Mouse (Mus musculus) ES-E14 (cell line): Measurements from ENCODE around the gene Midn. TPM values are rescaled to one million over a fixed set of nuclear protein-coding genes. Genes with fewer than 3 reads are reported as not detected.

Experiments used
- DNase-seq: peaks from one replicate; pipeline ENCODE4 v3.0.0-alpha.2; 2013; ENCODE audit warnings: low read depth, low spot score
- H3K27ac ChIP-seq: 2 replicates; pipeline ENCODE4 v1.5.1; 2012; ENCODE audit warnings: low read depth, mild to moderate bottlenecking, low read length, moderate library complexity, mixed read lengths; ENCODE audit not compliant: poor library complexity, insufficient read depth, severe bottlenecking
- H3K36me3 ChIP-seq: 2 replicates; pipeline ENCODE4 v1.6.1; 2012; ENCODE audit warnings: mild to moderate bottlenecking, low read length, moderate library complexity, mixed read lengths; ENCODE audit not compliant: control insufficient read depth, poor library complexity, insufficient read depth, severe bottlenecking
- H3K4me1 ChIP-seq, 2 experiments: fragments of 150-350 bp in 1 of 2; sonication (generic) in 1 of 2; 2 replicates each; pipeline ENCODE4 v1.6.1; 2012; ENCODE audit warnings: low read length in 2 of 2, mild to moderate bottlenecking in 1 of 2, mixed read lengths in 1 of 2; ENCODE audit not compliant: control insufficient read depth in 2 of 2, insufficient read depth in 2 of 2, poor library complexity in 1 of 2
- H3K4me3 ChIP-seq, 2 experiments: fragments of 150-350 bp in 1 of 2; sonication (generic) in 1 of 2; 2 replicates each; pipeline ENCODE4 v1.5.1; 2012; ENCODE audit warnings: low read length in 2 of 2, low read depth in 1 of 2, mild to moderate bottlenecking in 1 of 2, mixed read lengths in 1 of 2; ENCODE audit not compliant: insufficient read depth in 1 of 2, poor library complexity in 1 of 2, severe bottlenecking in 1 of 2
- H3K9ac ChIP-seq: 2 replicates; pipeline ENCODE4 v1.6.1; 2012; ENCODE audit warnings: low read depth, mild to moderate bottlenecking, low read length, mixed read lengths; ENCODE audit not compliant: poor library complexity, insufficient read depth, severe bottlenecking
- H3K9me3 ChIP-seq: fragments of 150-350 bp; sonication (generic); 2 replicates; pipeline ENCODE4 v1.6.1; 2012; ENCODE audit warnings: low read depth, mild to moderate bottlenecking, low read length; ENCODE audit not compliant: control insufficient read depth, insufficient read depth
- CHD2 ChIP-seq: IDR thresholded peaks from 2 replicates; pipeline ENCODE4 v1.6.1; 2014; ENCODE audit warnings: mild to moderate bottlenecking, low read depth, low read length, inconsistent platforms
- HCFC1 ChIP-seq: IDR thresholded peaks from 2 replicates; pipeline ENCODE4 v1.6.1; 2012; ENCODE audit warnings: low read length, inconsistent platforms, borderline replicate concordance; ENCODE audit not compliant: insufficient read depth
- MAFK ChIP-seq: IDR thresholded peaks from 2 replicates; pipeline ENCODE4 v1.6.1; 2014; ENCODE audit warnings: mild to moderate bottlenecking, low read depth, low read length, inconsistent platforms; ENCODE audit not compliant: insufficient read depth
- ZC3H11A ChIP-seq: IDR thresholded peaks from 2 replicates; pipeline ENCODE4 v1.6.1; 2012; ENCODE audit warnings: low read depth, mild to moderate bottlenecking, inconsistent platforms, low read length, borderline replicate concordance
- ZNF384 ChIP-seq: IDR thresholded peaks from 2 replicates; pipeline ENCODE4 v1.6.1; 2012; ENCODE audit warnings: low read depth, low read length, inconsistent platforms
- in situ Hi-C, 2 experiments: fragments of 600-800 bp; cut with MboI; formaldehyde crosslinking; loops; one replicate each; pipeline ENCODE4 v1.15.1; 2025; ENCODE audit warnings: low sequenced_read_pairs in 2 of 2, inconsistent platforms in 1 of 2; ENCODE audit not compliant: unreplicated experiment in 2 of 2
- total RNA-seq: library from RNA; depleted of rRNA; stranded (reverse); fragments of 300-350 nt; gene quantifications from 2 replicates; pipeline ENCODE4 v1.2.3, GENCODE M21; 2012

The Midn gene
- total RNA-seq, 1 experiment, result 38.3 TPM

DNA sequence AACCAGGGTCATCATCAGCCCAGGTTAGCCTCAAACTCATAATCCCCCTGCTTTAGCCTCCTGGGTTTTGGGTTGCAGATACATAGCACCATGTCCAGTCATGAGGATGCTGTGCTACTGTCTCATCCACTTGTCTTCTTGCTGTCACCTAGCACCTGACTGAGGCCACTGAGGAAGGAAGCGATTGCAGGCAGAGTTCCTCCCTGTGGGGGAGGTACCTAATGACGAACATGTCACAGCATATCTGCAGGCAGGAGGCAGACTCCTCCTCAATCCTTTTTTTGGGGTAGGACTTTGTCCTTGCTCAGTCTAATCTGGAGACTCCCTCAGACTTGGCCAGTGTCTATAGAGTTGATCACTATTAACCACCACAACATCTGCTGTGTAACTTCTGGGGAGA is 26.4 kb upstream of the Midn start:
- no peak for DNase-seq
- Histone ChIP-seq H3K9me3 (no peaks in the 10 kb centered on the region), H3K36me3 (peaks cover 70% of the 10 kb centered on the region), H3K9ac (no peak overlapping the region), H3K27ac (no peak overlapping the region), H3K4me1 (peaks cover 2 to 12% of the 10 kb centered on the region in 2 experiments; a peak in 1 of 4 replicates), H3K4me3 (no peak overlapping the region)
- in situ Hi-C loops, result loop anchor here in 1 of 2 experiments (25.0 kb wide), 1 partner anchor 134 kb away; the partner anchor contains the start of genes Abca7, Cnn2 and Tmem259
- TF ChIP-seq CHD2 (no peak), ZC3H11A (no peak), MAFK (no peak), ZNF384 (no peak), HCFC1 (no peak)

DNA sequence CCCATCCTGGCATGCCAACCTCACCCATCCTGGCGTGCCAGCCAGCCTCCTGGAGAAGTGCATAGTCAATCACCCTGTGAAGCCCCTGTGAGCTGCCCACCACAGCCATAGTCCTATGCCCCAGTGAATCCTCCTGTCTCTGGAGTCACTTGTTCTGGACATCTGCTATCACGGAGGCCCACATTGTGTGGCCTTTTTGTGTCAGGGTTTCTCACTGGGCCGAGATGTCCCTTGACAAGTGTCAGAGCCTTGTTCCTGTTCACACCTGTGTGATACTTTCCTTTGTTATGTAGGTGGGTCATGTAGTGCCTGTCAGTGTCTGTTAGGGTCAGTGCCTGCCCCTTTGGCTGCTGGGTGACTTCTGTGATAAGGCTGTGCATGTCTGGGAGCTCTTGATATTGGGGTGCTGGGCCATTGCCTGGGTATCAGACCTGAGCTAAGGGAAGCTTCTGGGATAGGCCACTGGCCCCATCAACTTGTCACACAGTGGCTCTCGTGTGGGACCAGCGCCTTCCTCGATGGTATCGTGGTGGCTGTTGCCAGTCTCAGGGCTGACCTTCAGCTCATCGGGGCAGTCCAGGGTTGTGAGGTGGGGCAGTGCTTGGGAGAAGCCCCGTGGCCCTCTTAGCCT is 24.0 kb upstream of the Midn start:
- no peak for DNase-seq
- no peak for TF ChIP-seq HCFC1
- no peak for TF ChIP-seq ZNF384
- no peak for TF ChIP-seq CHD2
- no peak for TF ChIP-seq MAFK
- no peak for TF ChIP-seq ZC3H11A
- Histone ChIP-seq H3K9ac (no peak overlapping the region), H3K9me3 (no peaks in the 10 kb centered on the region), H3K4me3 (no peak overlapping the region), H3K36me3 (peaks cover 78% of the 10 kb centered on the region), H3K27ac (no peak overlapping the region), H3K4me1 (peaks cover 0 to 2% of the 10 kb centered on the region in 2 experiments; a peak in 1 of 4 replicates)
- in situ Hi-C loops, result loop anchor here in 1 of 2 experiments (25.0 kb wide), 1 partner anchor 137 kb away; the partner anchor contains the start of genes Abca7, Cnn2 and Tmem259

DNA sequence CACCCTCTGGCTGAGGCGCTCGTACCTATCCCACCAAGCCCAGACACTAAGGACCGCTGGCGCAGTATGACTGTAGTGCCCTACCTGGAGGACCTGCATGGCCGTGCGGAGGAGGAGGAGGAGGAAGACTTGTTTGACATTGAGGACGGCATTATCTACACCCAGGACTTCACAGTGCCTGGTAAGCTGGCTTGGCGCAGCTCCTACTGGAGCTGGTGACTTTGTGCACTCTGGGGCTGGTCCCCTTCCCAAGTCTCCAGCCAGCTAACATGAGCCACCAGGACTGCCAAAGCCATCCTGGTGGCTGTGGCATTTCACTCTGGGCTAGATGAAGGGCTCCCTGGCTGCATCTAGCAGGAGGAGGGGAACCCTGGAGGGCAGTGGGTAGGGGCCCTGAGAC is 20.2 kb upstream of the Midn start:
- Histone ChIP-seq H3K27ac (no peak overlapping the region), H3K36me3 (peaks cover 83% of the 10 kb centered on the region), H3K9ac (no peak overlapping the region), H3K4me3 (no peak overlapping the region), H3K4me1 (peaks cover 0 to 13% of the 10 kb centered on the region in 2 experiments; a peak in 1 of 4 replicates), H3K9me3 (no peaks in the 10 kb centered on the region)
- no peak for TF ChIP-seq ZC3H11A
- TF ChIP-seq CHD2, result no peak
- TF ChIP-seq ZNF384, result no peak
- TF ChIP-seq MAFK, result no peak
- TF ChIP-seq HCFC1, result no peak
- DNase-seq, result no peak
- in situ Hi-C loops, result no loop called here

DNA sequence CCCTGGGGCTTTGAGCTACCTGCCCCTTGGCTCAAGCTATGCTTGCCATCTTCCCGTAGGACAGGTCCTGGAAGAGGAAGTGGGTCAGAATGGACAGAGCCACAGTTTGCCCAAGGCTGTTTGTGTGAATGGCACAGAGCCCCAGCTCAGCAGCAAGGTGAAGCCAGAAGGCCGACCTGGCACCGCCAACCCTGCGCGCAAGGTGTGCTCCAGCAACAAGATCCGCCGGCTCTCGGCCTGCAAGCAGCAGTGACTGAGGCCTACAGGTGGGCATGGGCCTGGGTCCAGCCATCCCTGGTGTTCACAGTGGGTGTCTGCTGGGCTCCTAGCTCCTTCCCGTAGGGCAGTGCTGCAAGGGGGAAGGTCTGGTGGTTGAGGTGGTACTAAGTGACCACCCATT is 18.2 kb upstream of the Midn start:
- in situ Hi-C loops, result no loop called here
- no peaks in the 10 kb centered on the region for H3K9me3 ChIP-seq
- H3K9ac ChIP-seq, result no peak overlapping the region
- H3K36me3 ChIP-seq, result peaks cover 87% of the 10 kb centered on the region
- TF ChIP-seq HCFC1 (no peak), CHD2 (no peak), MAFK (no peak), ZNF384 (no peak), ZC3H11A (no peak)
- no peak for DNase-seq
- peaks cover 0 to 13% of the 10 kb centered on the region in 2 experiments; a peak in 1 of 4 replicates for H3K4me1 ChIP-seq
- no peak overlapping the region for H3K27ac ChIP-seq
- H3K4me3 ChIP-seq, result no peak overlapping the region
